Mouse (Mus musculus) embryonic facial prominence, embryonic 12.5 days (tissue): ENCODE results near the gene Padi2. TPM values are rescaled to one million over a fixed set of nuclear protein-coding genes. Genes with fewer than 3 reads are reported as not detected.

Experiments
- ATAC-seq: fragments of 200-750 bp; cut with Nextera tagmentation; 2 replicates; pipeline ENCODE4 v1.8.0; 2017; ENCODE audit not compliant: insufficient number of reproducible peaks, insufficient read depth, low FRiP score, low TSS enrichment
- H3K27ac ChIP-seq: fragments of 300-500 bp; sonication (generic); 2 replicates; pipeline ENCODE4 v1.5.1; 2016; ENCODE audit warnings: mild to moderate bottlenecking
- H3K27me3 ChIP-seq: fragments of 300-500 bp; sonication (generic); 2 replicates; pipeline ENCODE4 v1.6.1; 2016; ENCODE audit warnings: mild to moderate bottlenecking, moderate library complexity
- H3K36me3 ChIP-seq: fragments of 300-500 bp; sonication (generic); 2 replicates; pipeline ENCODE4 v1.6.1; 2016; ENCODE audit warnings: mild to moderate bottlenecking
- H3K4me1 ChIP-seq: fragments of 300-500 bp; sonication (generic); 2 replicates; pipeline ENCODE4 v1.6.1; 2016
- H3K4me2 ChIP-seq: fragments of 300-500 bp; sonication (generic); replicated peaks from 2 replicates; pipeline ENCODE4 v1.6.1; 2016; ENCODE audit warnings: mild to moderate bottlenecking, moderate library complexity
- H3K4me3 ChIP-seq: fragments of 300-500 bp; sonication (generic); 2 replicates; pipeline ENCODE4 v1.5.1; 2016; ENCODE audit warnings: mild to moderate bottlenecking
- H3K9ac ChIP-seq: fragments of 300-500 bp; sonication (generic); 2 replicates; pipeline ENCODE4 v1.6.1; 2016; ENCODE audit warnings: mild to moderate bottlenecking, moderate library complexity
- H3K9me3 ChIP-seq: fragments of 300-500 bp; sonication (generic); 2 replicates; pipeline ENCODE4 v1.6.1; 2016; ENCODE audit warnings: mild to moderate bottlenecking, moderate library complexity
- WGBS: fragments of 180-500 bp; shearing (Covaris S2); methylation state at CpG from one replicate; pipeline ENCODE4 v1.1.7; 2016; 5-methylcytosine and 5-hydroxymethylcytosine counted together
- polyA plus RNA-seq: library from polyadenylated mRNA; unstranded; fragments of >200 nt; fragmentation: Nextera tagmentation; extraction: Ambion mirVana; gene quantifications from 2 replicates; pipeline ENCODE4 v1.2.1, GENCODE M21; 2016

The Padi2 gene
- polyA plus RNA-seq, 1 experiment from 2014 or later, result 3.6 TPM

- WGBS, result 91% methylated on average over 8 of the region's 8 CpGs
- no peak overlapping the region for H3K4me3 ChIP-seq
- no peak overlapping the region for H3K4me2 ChIP-seq
These were observed 34.1 kb upstream of the Padi2 start for GRCm38 (mm10) chr4:140871851-140872685.

GRCm38 (mm10) chr4:140872686-140872992 lies 33.5 kb upstream of the Padi2 start:
- H3K9ac ChIP-seq, result no peak overlapping the region
- 91% methylated on average over 5 of the region's 5 CpGs for WGBS
- no peak overlapping the region for H3K4me3 ChIP-seq
- H3K36me3 ChIP-seq, result no peaks in the 10 kb centered on the region
- no peaks in the 10 kb centered on the region for H3K27me3 ChIP-seq
- no peak overlapping the region for H3K27ac ChIP-seq
- no peak overlapping the region for H3K4me2 ChIP-seq
- no peak for ATAC-seq
- H3K9me3 ChIP-seq, result peaks cover 14% of the 10 kb centered on the region; the same call in 1 of the 2 replicates
- H3K4me1 ChIP-seq, result peaks cover 16% of the 10 kb centered on the region; the same call in 1 of the 2 replicates

More at GRCm38 (mm10) chr4:140871851-140872685, 34.1 kb upstream of the Padi2 start:
- no peaks in the 10 kb centered on the region for H3K27me3 ChIP-seq
- peaks cover 18% of the 10 kb centered on the region; the same call in 1 of the 2 replicates for H3K4me1 ChIP-seq
- peaks cover 14% of the 10 kb centered on the region; the same call in 1 of the 2 replicates for H3K9me3 ChIP-seq
- no peak overlapping the region for H3K9ac ChIP-seq
- no peak for ATAC-seq
- no peak overlapping the region for H3K27ac ChIP-seq
- no peaks in the 10 kb centered on the region for H3K36me3 ChIP-seq

- no peak overlapping the region for H3K4me3 ChIP-seq
- H3K9ac ChIP-seq, result no peak overlapping the region
These were observed 33.1 kb upstream of the Padi2 start for GRCm38 (mm10) chr4:140873011-140873410.

DNA sequence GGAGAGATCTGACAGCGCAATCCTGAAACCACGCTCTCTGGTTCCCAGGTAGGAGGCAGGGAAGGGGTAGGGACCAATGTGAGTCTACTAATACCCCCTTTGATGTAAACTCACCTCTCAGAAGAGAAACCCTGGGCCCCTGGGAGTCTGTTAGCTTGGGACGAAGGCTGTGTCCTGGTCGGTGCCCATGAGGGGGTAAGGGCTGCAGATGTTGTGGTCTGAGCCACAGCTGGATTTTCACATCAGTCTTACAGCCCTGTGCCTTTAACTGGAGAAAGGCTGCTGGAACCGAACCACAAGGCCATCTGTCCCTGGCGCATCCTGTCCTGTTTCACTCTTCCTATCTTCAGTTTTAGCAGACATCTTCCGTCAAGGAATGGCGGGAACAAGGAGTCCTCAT lies 30.0 kb upstream of the Padi2 start:
- Histone ChIP-seq H3K4me1 (no peaks in the 10 kb centered on the region), H3K9me3 (peaks cover 14% of the 10 kb centered on the region; the same call in 1 of the 2 replicates), H3K36me3 (no peaks in the 10 kb centered on the region), H3K4me3 (no peak overlapping the region), H3K27ac (no peak overlapping the region), H3K9ac (no peak overlapping the region), H3K4me2 (no peak overlapping the region), H3K27me3 (no peaks in the 10 kb centered on the region)
- ATAC-seq, result no peak
- WGBS, result 87% methylated on average over 8 of the region's 8 CpGs

More at GRCm38 (mm10) chr4:140873011-140873410, 33.1 kb upstream of the Padi2 start:
- H3K9me3 ChIP-seq, result peaks cover 14% of the 10 kb centered on the region; the same call in 1 of the 2 replicates
- H3K27ac ChIP-seq, result no peak overlapping the region
- H3K27me3 ChIP-seq, result no peaks in the 10 kb centered on the region
- WGBS, result 71% methylated on average over 11 of the region's 11 CpGs
- peaks cover 13% of the 10 kb centered on the region; the same call in 1 of the 2 replicates for H3K4me1 ChIP-seq
- H3K36me3 ChIP-seq, result no peaks in the 10 kb centered on the region
- no peak for ATAC-seq
- H3K4me2 ChIP-seq, result no peak overlapping the region

DNA sequence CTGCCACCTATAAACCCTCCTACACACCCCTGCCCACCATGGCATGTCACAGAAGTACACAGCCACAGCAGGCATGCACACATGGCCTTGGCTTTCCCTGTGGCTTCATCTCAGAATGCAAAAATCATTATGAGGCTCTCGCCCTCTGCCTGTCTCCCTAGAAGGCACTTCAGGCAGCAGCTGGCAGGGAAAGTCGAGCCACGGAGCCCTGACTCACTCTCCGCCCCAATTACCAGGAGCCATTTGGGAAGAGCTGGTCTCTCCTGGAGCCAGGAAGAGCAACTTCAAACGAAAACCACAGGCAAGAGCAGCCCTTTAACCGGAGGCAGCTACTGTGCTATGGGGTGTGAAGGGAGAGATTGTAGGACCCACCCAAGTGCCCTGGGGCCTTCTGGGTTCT lies 29.5 kb upstream of the Padi2 start:
- Histone ChIP-seq H3K4me2 (no peak overlapping the region), H3K27me3 (no peaks in the 10 kb centered on the region), H3K27ac (no peak overlapping the region), H3K4me3 (no peak overlapping the region), H3K9me3 (peaks cover 14% of the 10 kb centered on the region; the same call in 1 of the 2 replicates), H3K36me3 (no peaks in the 10 kb centered on the region), H3K4me1 (no peaks in the 10 kb centered on the region), H3K9ac (no peak overlapping the region)
- 65% methylated on average over 6 of the region's 6 CpGs for WGBS
- no peak for ATAC-seq

GRCm38 (mm10) chr4:140877441-140877840 lies 28.7 kb upstream of the Padi2 start:
- Histone ChIP-seq H3K4me3 (no peak overlapping the region), H3K9ac (no peak overlapping the region), H3K27ac (no peak overlapping the region), H3K4me2 (no peak overlapping the region), H3K4me1 (no peaks in the 10 kb centered on the region), H3K9me3 (peaks cover 14% of the 10 kb centered on the region; the same call in 1 of the 2 replicates), H3K27me3 (no peaks in the 10 kb centered on the region), H3K36me3 (no peaks in the 10 kb centered on the region)
- ATAC-seq, result no peak
- 78% methylated on average over 9 of the region's 9 CpGs for WGBS

- 88% methylated on average over 9 of the region's 9 CpGs for WGBS
These were observed 27.5 kb upstream of the Padi2 start for GRCm38 (mm10) chr4:140878655-140879054.

GRCm38 (mm10) chr4:140879116-140879515 lies 27.0 kb upstream of the Padi2 start:
- H3K36me3 ChIP-seq, result no peaks in the 10 kb centered on the region
- no peak overlapping the region for H3K9ac ChIP-seq
- H3K9me3 ChIP-seq, result 0 out of 2 replicates have a peak, but pooled peaks cover 4% of the 10 kb centered on the region
- H3K4me1 ChIP-seq, result no peaks in the 10 kb centered on the region
- ATAC-seq, result no peak
- no peak overlapping the region for H3K27ac ChIP-seq
- no peaks in the 10 kb centered on the region for H3K27me3 ChIP-seq
- WGBS, result 90% methylated on average over 6 of the region's 6 CpGs
- no peak overlapping the region for H3K4me2 ChIP-seq
- H3K4me3 ChIP-seq, result no peak overlapping the region

More at GRCm38 (mm10) chr4:140878655-140879054, 27.5 kb upstream of the Padi2 start:
- Histone ChIP-seq H3K4me2 (no peak overlapping the region), H3K9me3 (0 out of 2 replicates have a peak, but pooled peaks cover 7% of the 10 kb centered on the region), H3K4me3 (no peak overlapping the region), H3K4me1 (no peaks in the 10 kb centered on the region), H3K27ac (no peak overlapping the region), H3K27me3 (no peaks in the 10 kb centered on the region), H3K9ac (no peak overlapping the region), H3K36me3 (no peaks in the 10 kb centered on the region)
- ATAC-seq, result no peak

- Histone ChIP-seq H3K27ac (no peak overlapping the region), H3K27me3 (no peaks in the 10 kb centered on the region), H3K9me3 (0 out of 2 replicates have a peak, but pooled peaks cover 2% of the 10 kb centered on the region), H3K36me3 (no peaks in the 10 kb centered on the region), H3K9ac (no peak overlapping the region), H3K4me2 (no peak overlapping the region), H3K4me1 (no peaks in the 10 kb centered on the region), H3K4me3 (no peak overlapping the region)
- ATAC-seq, result no peak
- 65% methylated on average over 4 of the region's 4 CpGs for WGBS
These were observed 26.4 kb upstream of the Padi2 start for GRCm38 (mm10) chr4:140879739-140880138.

GRCm38 (mm10) chr4:140880207-140880606 lies 25.9 kb upstream of the Padi2 start:
- Histone ChIP-seq H3K4me1 (no peaks in the 10 kb centered on the region), H3K9ac (no peak overlapping the region), H3K27ac (no peak overlapping the region), H3K4me2 (no peak overlapping the region), H3K4me3 (no peak overlapping the region), H3K9me3 (0 out of 2 replicates have a peak, but pooled peaks cover 4% of the 10 kb centered on the region), H3K27me3 (no peaks in the 10 kb centered on the region), H3K36me3 (no peaks in the 10 kb centered on the region)
- no peak for ATAC-seq
- 83% methylated on average over 3 of the region's 3 CpGs for WGBS

- Histone ChIP-seq H3K27ac (no peak overlapping the region), H3K27me3 (no peaks in the 10 kb centered on the region), H3K4me2 (no peak overlapping the region), H3K9me3 (0 out of 2 replicates have a peak, but pooled peaks cover 4% of the 10 kb centered on the region), H3K4me3 (no peak overlapping the region), H3K9ac (no peak overlapping the region), H3K36me3 (no peaks in the 10 kb centered on the region), H3K4me1 (no peaks in the 10 kb centered on the region)
- 88% methylated on average over 8 of the region's 8 CpGs for WGBS
- ATAC-seq, result no peak
These were observed 25.0 kb upstream of the Padi2 start for GRCm38 (mm10) chr4:140881026-140881670.

GRCm38 (mm10) chr4:140881771-140882170 lies 24.4 kb upstream of the Padi2 start:
- Histone ChIP-seq H3K4me3 (no peak overlapping the region), H3K27ac (no peak overlapping the region), H3K9ac (no peak overlapping the region), H3K4me1 (no peaks in the 10 kb centered on the region), H3K9me3 (0 out of 2 replicates have a peak, but pooled peaks cover 4% of the 10 kb centered on the region), H3K36me3 (no peaks in the 10 kb centered on the region), H3K27me3 (no peaks in the 10 kb centered on the region), H3K4me2 (no peak overlapping the region)
- WGBS, result 88% methylated on average over 13 of the region's 13 CpGs
- no peak for ATAC-seq
